Mouse (Mus musculus) cerebellum, adult 11 months (tissue): ENCODE data around the gene Rcsd1.
A peak's percentile ranks its signal among the peaks of the same experiment; 100 is the strongest.

Source experiments
- DNase-seq: peaks from one replicate; pipeline ENCODE4 v3.0.0; 2022

Rcsd1 gene

DNA sequence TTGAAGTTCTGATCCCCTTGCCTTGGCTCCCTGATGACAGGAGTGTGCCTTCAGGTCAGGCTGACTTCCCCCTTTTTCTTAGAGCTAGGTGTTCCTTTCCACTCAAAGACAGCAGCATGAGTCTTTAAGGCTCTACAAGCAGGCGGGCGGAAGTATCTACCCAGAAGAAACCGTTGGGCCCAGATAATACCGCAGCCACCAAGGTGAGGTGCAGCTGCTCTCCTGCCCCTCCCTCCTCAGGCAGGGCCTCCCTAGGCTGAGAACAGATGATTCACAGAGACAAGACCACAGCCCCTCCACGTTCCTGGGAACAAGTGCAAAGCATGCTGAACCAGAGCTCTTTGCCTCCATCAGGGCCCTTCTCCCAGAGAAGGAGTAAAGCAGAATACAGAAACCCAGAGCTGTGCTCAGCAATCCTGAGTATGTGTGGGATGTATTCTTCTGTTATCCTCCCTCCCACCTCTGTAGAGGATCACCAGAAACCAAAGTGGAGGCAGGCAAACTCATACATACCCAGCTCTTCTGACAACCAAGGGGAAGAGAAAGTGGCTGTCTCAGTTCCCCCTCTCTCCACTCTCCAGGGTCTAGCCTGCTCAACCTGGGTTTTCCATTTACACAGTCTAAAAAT is at the start of gene Rcsd1:
Gene Rcsd1, minus strand, starts transcription at position 129 of the 628 bp plus-strand sequence.
- no peak for DNase-seq

DNA sequence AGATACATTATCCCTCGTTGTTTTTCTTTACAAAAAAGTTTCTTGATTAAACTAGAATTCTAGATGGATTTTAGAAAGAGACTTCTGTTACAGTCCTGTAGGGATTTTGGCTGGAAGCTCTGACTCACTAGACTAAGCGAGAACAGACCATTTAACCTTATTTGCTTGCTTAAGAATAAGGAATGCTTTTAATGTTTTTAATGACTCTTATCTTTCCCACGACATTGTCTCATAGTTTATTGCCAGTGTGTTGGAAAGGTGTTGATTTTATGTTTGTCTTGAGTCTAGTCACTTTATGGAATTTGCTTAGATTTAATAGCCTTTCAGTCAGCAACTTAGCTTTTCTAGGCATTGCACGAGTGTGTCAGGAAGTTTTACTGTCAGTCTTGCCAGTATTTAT is 45.6 kb upstream of the Rcsd1 start:
- no peak for DNase-seq

DNA sequence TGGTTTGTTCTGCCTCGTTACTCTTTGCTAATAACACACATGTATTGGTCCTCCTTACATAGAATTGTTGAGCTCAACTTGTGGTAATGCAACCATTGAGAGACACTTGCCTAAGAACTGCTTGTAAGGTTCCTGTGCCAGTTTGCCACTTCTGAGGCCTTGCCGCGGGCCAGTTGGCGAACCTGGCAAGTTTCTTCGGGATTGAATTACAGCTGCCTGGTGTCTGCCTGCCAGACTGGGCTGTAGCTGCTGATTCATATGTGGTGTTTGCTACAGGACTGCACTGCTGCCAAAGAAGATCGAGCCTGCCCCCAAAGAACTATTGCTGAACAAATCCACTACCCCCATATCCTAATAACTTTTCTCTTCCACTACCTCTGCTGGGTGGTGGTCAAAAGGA is 44.6 kb upstream of the Rcsd1 start:
- no peak for DNase-seq

DNA sequence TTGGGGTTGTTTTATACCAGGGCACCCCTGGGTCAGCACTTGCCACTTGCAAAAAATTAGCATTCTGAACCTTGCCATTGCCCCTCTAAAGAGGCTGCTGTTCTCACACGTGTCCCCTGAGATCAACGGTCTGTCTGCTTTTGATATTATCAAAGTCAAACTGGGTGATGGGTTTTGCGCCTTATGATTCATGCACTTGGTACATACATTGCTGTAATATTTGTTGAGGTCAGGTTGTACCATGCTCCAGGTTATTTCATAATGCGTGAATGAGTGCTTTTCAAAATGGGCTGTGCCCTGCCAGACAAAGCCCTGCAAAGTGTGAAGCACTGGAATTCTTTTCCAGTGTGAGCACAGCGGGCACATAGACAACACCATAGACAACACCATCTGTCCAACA is 42.3 kb upstream of the Rcsd1 start:
- DNase-seq, result no peak

DNA sequence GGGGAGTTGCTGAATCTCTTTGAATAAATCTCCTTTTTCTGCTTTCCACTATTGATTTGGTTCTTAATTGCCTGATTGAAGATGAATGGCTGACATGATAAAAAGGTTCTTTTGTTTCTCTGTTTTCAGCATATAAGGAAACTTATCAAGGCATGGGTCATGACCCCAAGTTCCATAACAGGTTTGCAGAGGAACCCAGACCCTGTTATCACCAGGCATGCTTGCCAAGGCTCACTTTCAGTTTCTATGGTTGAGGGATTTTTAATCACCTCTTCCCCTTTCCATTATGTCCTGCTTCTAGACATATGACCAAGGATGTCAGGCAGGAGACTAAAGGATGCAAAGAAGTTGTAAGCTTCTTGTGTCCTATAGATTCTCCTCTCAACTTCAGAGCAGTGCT is 41.6 kb upstream of the Rcsd1 start:
- DNase-seq, result no peak

- DNase-seq, result no peak
These were observed 38.5 kb upstream of the Rcsd1 start for GRCm38 (mm10) chr1:165748053-165748452.

DNA sequence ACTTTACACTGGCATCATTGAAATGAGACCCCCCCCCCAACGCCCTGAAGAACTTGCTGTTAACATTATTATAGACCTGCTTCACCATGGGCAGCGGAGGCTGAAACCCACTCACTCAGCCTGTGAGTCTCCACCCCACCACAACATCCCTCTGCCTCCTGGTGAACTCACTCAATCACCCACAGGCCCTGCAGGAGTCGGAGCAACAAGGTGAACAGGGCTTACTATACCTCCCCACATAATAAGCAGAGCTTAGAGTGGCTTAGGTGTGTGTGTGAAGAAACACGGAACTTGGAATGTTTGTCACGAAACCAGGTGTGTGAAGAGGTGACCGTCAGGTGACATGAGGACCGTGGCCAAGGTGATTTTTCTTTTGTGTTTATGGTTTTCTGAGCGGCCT is 32.4 kb upstream of the Rcsd1 start:
- DNase-seq, result no peak

- no peak for DNase-seq
These were observed 29.4 kb upstream of the Rcsd1 start for GRCm38 (mm10) chr1:165738985-165739384.

DNA sequence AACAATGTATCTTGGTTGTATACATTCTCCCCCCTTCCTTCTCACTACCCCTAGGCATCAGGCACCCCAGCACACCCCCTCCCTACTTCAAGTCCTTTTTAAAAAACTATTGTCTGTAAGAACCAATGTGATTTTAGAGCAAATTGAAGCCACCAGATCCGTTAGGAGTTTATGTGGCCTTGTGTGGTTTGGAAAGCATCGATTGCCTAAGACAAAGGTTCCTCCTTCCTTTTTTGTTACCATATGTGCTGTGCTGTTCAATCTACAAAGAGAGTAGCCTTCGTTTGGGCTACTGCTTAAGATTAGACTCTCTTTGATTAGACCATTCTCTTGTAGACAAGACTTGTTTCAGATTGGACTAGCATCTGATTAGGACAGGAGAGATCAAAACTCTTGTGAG is 28.3 kb upstream of the Rcsd1 start:
- no peak for DNase-seq

- no peak for DNase-seq
These were observed 27.9 kb upstream of the Rcsd1 start for GRCm38 (mm10) chr1:165737451-165737850.

DNA sequence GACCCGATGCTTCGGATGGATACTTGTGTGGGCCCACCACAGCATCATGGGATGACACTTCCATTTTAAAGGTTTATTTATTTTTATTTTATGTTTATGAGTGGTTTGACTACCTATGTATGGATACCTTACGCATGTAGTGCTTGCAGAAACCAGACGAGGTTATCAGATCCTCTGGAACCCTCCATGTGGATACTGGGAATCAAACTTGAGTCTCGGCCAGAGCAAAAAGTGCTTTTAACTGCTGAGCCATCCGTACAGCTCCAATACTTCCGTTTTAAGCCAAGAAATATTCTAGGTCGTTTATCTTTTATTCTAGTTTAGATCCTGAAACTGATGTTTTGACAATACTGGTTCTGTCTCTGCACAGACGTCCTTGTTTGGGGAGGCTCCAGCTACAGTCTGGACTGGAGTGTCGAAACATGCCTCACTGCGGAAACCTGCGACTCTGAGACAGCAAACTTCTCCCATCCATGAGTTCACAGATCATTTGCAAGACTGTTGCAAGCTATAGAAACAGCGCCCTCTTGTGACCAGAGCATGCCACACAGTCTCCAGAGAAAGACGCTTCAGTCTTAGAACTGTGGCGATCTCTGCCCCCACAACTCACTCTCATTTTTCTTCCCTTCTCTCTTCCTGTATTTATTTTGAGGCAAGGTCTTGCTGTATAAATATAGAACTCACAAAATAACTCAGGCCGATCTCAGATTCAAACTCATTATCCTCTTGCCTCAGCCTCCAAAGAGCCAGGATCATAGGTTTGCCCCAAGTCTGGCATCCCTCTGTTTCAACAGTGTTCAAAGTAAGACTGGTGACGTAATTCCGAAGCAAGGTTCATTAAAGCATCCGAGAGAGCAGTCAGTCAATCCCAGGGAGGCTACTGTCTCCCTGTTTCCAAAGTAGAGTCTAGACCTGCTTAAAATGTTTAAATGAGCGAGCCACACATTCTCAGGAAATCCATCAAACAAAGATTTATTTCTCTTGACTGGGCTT is 26.6 kb upstream of the Rcsd1 start:
- peak; percentile 69 for DNase-seq

DNA sequence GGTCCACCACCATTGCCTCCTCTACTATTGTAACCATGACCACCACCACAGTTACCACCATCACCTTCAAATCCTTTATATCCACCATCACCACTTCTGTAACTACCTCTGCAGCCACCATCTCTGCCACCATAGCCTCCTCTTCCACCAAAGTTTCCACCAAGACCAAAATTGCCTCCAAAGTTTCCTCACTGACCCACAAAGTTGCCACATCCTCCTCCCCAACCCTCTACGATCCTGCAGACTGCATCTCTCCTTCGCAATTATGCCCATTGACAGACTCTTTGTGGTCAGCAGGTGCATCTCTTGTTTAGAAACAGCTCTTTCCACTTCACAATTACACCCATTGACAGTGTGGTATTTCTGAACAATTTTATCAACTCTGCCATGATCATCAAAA is 25.3 kb upstream of the Rcsd1 start:
- no peak for DNase-seq

DNA sequence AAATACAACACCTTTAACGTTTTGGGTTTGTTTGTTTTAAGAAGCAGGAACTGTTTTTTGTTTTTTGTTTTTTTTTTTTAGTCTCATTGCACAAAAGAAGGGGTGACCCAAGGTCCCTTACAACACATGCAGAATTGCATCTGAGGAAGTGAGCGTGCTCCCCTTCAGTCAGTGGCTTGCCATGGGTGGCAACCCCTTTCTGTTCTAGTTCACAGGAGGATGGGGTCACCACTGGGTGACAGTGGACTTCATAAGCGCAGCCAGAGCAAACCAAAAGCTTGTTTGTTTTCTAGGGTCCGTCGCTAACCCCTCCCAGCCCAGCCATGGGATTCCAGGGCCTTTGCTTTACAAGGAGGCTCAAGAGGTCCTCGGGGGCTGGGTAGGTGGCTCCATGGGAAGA is 22.0 kb upstream of the Rcsd1 start:
- DNase-seq, result no peak

GRCm38 (mm10) chr1:165730129-165730528 is 20.6 kb upstream of the Rcsd1 start:
- DNase-seq, result no peak

DNA sequence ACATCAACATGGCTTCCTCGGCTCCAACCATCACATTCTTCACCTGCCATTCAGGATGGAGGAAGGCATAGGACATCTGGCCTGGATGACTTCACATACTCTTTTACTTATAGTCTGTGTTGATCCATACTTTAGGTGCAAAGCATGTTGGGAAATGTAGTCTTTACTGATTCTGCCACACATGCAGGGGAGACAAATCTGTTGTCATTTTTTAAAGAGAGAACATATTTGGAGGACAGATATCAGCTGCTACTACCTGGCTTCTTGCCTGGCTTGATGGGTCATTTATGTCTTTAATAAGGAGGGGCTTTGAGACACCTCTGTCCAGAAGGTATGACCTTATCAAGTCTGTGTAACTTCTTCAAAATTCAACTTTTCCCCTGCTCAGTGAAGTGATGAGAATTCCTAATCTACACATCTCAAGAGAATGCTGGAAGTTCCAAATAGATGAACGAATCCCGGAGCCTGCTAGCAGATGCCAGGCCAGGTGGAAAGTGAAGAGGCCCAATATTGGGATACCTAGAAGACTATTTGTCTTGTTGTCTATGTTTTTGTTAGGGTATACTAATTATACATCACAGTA is 18.6 kb upstream of the Rcsd1 start:
- no peak for DNase-seq

DNA sequence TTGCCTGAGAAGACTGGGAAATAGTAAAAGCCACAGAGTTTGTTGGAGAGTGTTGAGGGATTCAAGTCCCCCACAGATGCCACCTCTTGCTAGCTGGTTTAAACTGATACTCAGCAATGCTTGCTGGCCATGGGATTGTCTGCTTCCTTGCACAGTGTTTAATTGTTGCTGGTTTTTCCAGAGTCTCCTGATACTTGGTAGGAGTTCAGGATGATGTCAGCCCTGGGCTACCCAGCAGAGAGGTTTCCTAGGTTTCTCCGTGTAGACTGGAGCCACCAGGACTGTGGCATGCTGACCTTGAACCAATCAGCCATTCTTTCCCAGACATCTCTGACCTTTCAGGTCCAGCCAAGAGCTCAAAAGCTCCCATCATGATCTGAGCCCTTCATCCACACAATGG is 17.4 kb upstream of the Rcsd1 start:
- DNase-seq, result no peak

- DNase-seq, result no peak
These were observed 15.6 kb upstream of the Rcsd1 start for GRCm38 (mm10) chr1:165725039-165725644.

GRCm38 (mm10) chr1:165724219-165725033 is 14.9 kb upstream of the Rcsd1 start:
- DNase-seq, result no peak

- no peak for DNase-seq
These were observed 13.1 kb upstream of the Rcsd1 start for GRCm38 (mm10) chr1:165722531-165723123.

GRCm38 (mm10) chr1:165718543-165719105 is 9.1 kb upstream of the Rcsd1 start:
- no peak for DNase-seq

DNA sequence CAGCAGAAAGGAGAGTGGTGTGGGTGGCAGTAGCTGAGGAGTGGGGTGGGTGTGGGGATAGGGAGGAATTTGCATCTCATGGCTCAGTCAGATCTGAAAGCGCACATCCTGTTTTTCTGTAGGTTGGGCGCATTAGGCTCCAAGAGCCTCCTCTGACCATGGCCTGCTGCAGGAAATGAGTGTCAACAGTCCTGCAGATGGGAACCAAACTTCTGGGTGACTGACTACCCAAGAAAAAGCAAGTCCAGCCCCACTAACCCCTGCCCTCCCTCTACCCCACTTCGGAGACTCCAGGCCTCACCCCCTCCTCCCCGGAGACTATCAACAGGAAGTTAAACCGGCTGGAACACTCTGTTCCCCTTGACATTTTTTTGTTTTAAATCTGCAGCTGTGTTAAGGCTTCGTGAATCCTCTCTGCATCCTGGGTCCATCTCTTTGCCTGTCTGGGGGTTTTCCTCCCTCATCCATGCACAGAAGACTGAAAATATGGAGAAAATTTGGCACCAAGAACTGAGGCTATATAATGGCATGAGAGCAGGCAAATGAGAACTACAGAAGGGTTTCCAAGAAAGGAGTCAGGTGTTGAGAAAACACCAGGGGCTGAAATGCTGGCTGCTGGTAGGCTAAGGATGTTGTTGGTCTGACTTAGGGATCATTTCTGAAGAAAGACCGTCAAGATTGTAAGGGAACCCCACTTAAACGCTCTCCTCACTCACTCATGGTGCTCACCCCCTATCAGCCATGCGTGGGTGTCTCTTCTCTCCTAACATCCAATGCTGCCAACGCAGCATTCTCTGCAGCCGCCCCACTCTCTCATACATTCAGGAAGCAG is 8.4 kb upstream of the Rcsd1 start:
- no peak for DNase-seq
